Mouse (Mus musculus): ENCODE results near the gene Bmp7. TPM values are rescaled to one million over a fixed set of nuclear protein-coding genes. Genes with fewer than 3 reads are reported as not detected.

Gene Bmp7
- polyA plus RNA-seq (2021) = 12.3 TPM

- POLR2A ChIA-PET = interaction anchor here (1.1 kb wide), 1 partner anchor 11 kb away, joined by 3 read pairs; no protein-coding TSS in a partner anchor
- DNase-seq (ENCODE audit: low read depth, low spot score) (no peak), ATAC-seq (peak; percentile 63)
- CTCF ChIA-PET = no interaction called here
- no peaks in the 10 kb centered on the region for H3K27me3 ChIP-seq
- TF ChIP-seq CTCF (IDR thresholded peaks at IDR 0.05) = no peak
- in situ Hi-C loops (cut with MboI; ENCODE audit: low pct_unique_long_range_greater_than_20kb) = no loop called here
Measured at GRCm38 (mm10) chr2:172940003-172940798, at the start of gene Bmp7. Gene Bmp7, minus strand, starts transcription at chr2:172940321.

- in situ Hi-C loops (cut with MboI; ENCODE audit: low pct_unique_long_range_greater_than_20kb) = no loop called here
- CTCF ChIA-PET = interaction anchor here (1.1 kb wide), 2 partner anchors 21 to 152 kb away, joined by 4 read pairs; no protein-coding TSS in a partner anchor
- no peak for ATAC-seq
- POLR2A ChIA-PET = interaction anchor here (0.6 to 0.7 kb wide), 2 partner anchors 165 to 368 kb away, joined by 3 read pairs; no protein-coding TSS in a partner anchor
- DNase-seq (ENCODE audit: low read depth, low spot score) = no peak
- H3K27me3 ChIP-seq = no peaks in the 10 kb centered on the region
- no peak for TF ChIP-seq CTCF (IDR thresholded peaks at IDR 0.05)
Measured at GRCm38 (mm10) chr2:172982776-172983561, 42.8 kb upstream of the Bmp7 start.

- no peak for TF ChIP-seq CTCF (IDR thresholded peaks at IDR 0.05)
- ChIA-PET POLR2A (no interaction called here), CTCF (no interaction called here)
- DNase-seq (ENCODE audit: low read depth, low spot score) = no peak
- ATAC-seq = no peak
- in situ Hi-C loops (cut with MboI; ENCODE audit: low pct_unique_long_range_greater_than_20kb) = no loop called here
- no peaks in the 10 kb centered on the region for H3K27me3 ChIP-seq
Measured at GRCm38 (mm10) chr2:172979666-172980345, 39.7 kb upstream of the Bmp7 start.

GRCm38 (mm10) chr2:172978131-172978633 is 38.1 kb upstream of the Bmp7 start:
- no peaks in the 10 kb centered on the region for H3K27me3 ChIP-seq
- ATAC-seq (no peak), DNase-seq (ENCODE audit: low read depth, low spot score) (no peak)
- POLR2A ChIA-PET = no interaction called here
- no peak for TF ChIP-seq CTCF (IDR thresholded peaks at IDR 0.05)
- in situ Hi-C loops (cut with MboI; ENCODE audit: low pct_unique_long_range_greater_than_20kb) = no loop called here
- CTCF ChIA-PET = no interaction called here

GRCm38 (mm10) chr2:172977409-172978130 is 37.4 kb upstream of the Bmp7 start, which contains the start of gene Spo11:
Gene Spo11, plus strand, starts transcription at chr2:172977700.
- ATAC-seq (no peak), DNase-seq (ENCODE audit: low read depth, low spot score) (no peak)
- H3K27me3 ChIP-seq = no peaks in the 10 kb centered on the region
- in situ Hi-C loops (cut with MboI; ENCODE audit: low pct_unique_long_range_greater_than_20kb) = no loop called here
- ChIA-PET CTCF (no interaction called here), POLR2A (no interaction called here)
- TF ChIP-seq CTCF (IDR thresholded peaks at IDR 0.05) = no peak

- ChIA-PET CTCF (interaction anchor here (0.8 kb wide), 1 partner anchor 112 kb away, joined by 3 read pairs; no protein-coding TSS in a partner anchor), POLR2A (no interaction called here)
- DNase-seq (ENCODE audit: low read depth, low spot score) = no peak
- H3K27me3 ChIP-seq = no peaks in the 10 kb centered on the region
- peak; percentile 52 for ATAC-seq
- no peak for TF ChIP-seq CTCF (IDR thresholded peaks at IDR 0.05)
- in situ Hi-C loops (cut with MboI; ENCODE audit: low pct_unique_long_range_greater_than_20kb) = no loop called here
Measured at GRCm38 (mm10) chr2:172976661-172977238, 36.6 kb upstream of the Bmp7 start.

GRCm38 (mm10) chr2:172975159-172975558 is 35.0 kb upstream of the Bmp7 start:
- no peak for ATAC-seq

GRCm38 (mm10) chr2:172974701-172975100 is 34.6 kb upstream of the Bmp7 start:
- CTCF ChIA-PET = no interaction called here
- no peak for TF ChIP-seq CTCF (IDR thresholded peaks at IDR 0.05)
- in situ Hi-C loops (cut with MboI; ENCODE audit: low pct_unique_long_range_greater_than_20kb) = no loop called here
- POLR2A ChIA-PET = no interaction called here
- no peaks in the 10 kb centered on the region for H3K27me3 ChIP-seq
- ATAC-seq (no peak), DNase-seq (ENCODE audit: low read depth, low spot score) (no peak)

More at GRCm38 (mm10) chr2:172975159-172975558, 35.0 kb upstream of the Bmp7 start:
- ChIA-PET POLR2A (no interaction called here), CTCF (no interaction called here)
- H3K27me3 ChIP-seq = no peaks in the 10 kb centered on the region
- no peak for DNase-seq (ENCODE audit: low read depth, low spot score)
- in situ Hi-C loops (cut with MboI; ENCODE audit: low pct_unique_long_range_greater_than_20kb) = no loop called here
- no peak for TF ChIP-seq CTCF (IDR thresholded peaks at IDR 0.05)

- TF ChIP-seq CTCF (IDR thresholded peaks at IDR 0.05) = no peak
- no peak for DNase-seq (ENCODE audit: low read depth, low spot score)
- POLR2A ChIA-PET = no interaction called here
- CTCF ChIA-PET = no interaction called here
- in situ Hi-C loops (cut with MboI; ENCODE audit: low pct_unique_long_range_greater_than_20kb) = no loop called here
- no peaks in the 10 kb centered on the region for H3K27me3 ChIP-seq
- ATAC-seq = no peak
Measured at GRCm38 (mm10) chr2:172973806-172974565, 33.9 kb upstream of the Bmp7 start.

Measured in Patski (cell line).